8 mouse cellular contexts compared by ENCODE assay signal in the genomic region with DNA sequence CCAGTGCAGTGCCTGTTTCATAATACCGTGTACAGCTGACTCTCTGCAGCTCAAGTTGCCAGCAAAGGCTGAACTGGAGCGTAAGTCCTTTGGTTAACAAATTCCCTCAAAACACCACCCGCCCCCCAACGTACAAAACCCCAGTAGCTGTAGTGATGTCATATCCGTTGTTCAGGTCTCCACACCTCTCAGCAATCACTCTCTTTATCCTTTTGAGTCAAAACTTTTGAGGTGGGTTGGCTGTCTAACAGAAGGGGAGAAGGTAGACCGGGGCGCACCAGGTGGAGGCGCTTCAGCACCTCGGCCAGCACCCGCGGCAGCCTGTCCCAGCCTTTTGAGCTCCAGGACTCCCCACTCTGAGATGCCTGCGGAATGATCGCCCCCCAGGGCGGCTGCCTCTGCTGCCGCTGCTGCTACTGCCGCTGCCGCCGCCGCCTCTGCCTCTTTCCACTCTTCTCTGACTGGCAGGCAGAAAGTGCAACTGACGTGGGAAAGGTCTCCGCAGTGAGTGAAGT. TPM values are rescaled to one million over a fixed set of nuclear protein-coding genes. Genes with fewer than 3 reads are reported as not detected.
DNase-seq lines count a peak whose midpoint lies in the region; ATAC-seq and TF ChIP-seq lines count a peak whose summit lies in the region.

Gene Olfm3, plus strand, starts transcription at position 155 of the 515 bp plus-strand sequence.

- DNase-seq in R1 (ENCODE audit: low read depth, low spot score): peak; percentile 65
- DNase-seq in embryo, embryonic 10.5 days (ENCODE audit: low spot score): peak; percentile 72
- DNase-seq in kidney, postnatal 4 days: peak; percentile 76 to 79
- peak; percentile 54 for DNase-seq in right cerebral cortex, postnatal 4 days
- no peak for DNase-seq in spleen, postnatal 4 days (ENCODE audit: low spot score in 2 of 2)

- no peaks in the 10 kb centered on the region for H3K36me3 ChIP-seq in E14TG2a.4 (ENCODE audit: insufficient read depth, low read length)
- no peaks in the 10 kb centered on the region for H3K36me3 ChIP-seq in heart, embryonic 14.5 days (ENCODE audit: control insufficient read depth, insufficient read depth, low read length)

- no peak for TF ChIP-seq CTCF in E14TG2a.4 (conservative IDR thresholded peaks at IDR 0.05; ENCODE audit: low read length)

- peak within 1 kb of the TSS; percentile 49 for H3K4me2 ChIP-seq in heart, embryonic 14.5 days (ENCODE audit: low read length)

- WGBS in heart, embryonic 14.5 days: 5% methylated on average over 21 of the region's 21 CpGs

- ATAC-seq in heart, embryonic 14.5 days (ENCODE audit: insufficient number of reproducible peaks, insufficient read depth, low FRiP score, low read depth): no peak; the same call in 1 of the 2 replicates
- ATAC-seq in megakaryocyte-erythroid progenitor cell, adult 5-6 weeks (replicated peaks; ENCODE audit: low FRiP score, low TSS enrichment, poor library complexity, severe bottlenecking): 0 out of 2 replicates have a peak, but pooled peaks have one; percentile 59

- no peaks in the 10 kb centered on the region for H3K9me3 ChIP-seq in E14TG2a.4 (ENCODE audit: low read length)
- H3K9me3 ChIP-seq in heart, embryonic 14.5 days (ENCODE audit: control insufficient read depth, low read length): no peaks in the 10 kb centered on the region

- peaks cover 8% of the 10 kb centered on the region for H3K27me3 ChIP-seq in E14TG2a.4 (ENCODE audit: insufficient read depth, low read length)
- no peaks in the 10 kb centered on the region for H3K27me3 ChIP-seq in heart, embryonic 14.5 days (ENCODE audit: control insufficient read depth, insufficient read depth, low read length)

- H3K27ac ChIP-seq in heart, embryonic 14.5 days (replicated peaks in 1 of 2; ENCODE audit: control insufficient read depth in 1 of 2, insufficient read depth in 1 of 2, low read depth in 2 of 2, low read length in 2 of 2): no peak within 1 kb of the TSS

- peak within 1 kb of the TSS; percentile 46 for H3K4me3 ChIP-seq in E14TG2a.4 (replicated peaks; ENCODE audit: low read length)
- H3K4me3 ChIP-seq in heart, embryonic 14.5 days (ENCODE audit: control insufficient read depth in 1 of 2, insufficient read depth in 1 of 2, low read depth in 1 of 2, low read length in 2 of 2): no peak within 1 kb of the TSS

- H3K4me1 ChIP-seq in E14TG2a.4 (replicated peaks; ENCODE audit: low read depth, low read length): no peaks in the 10 kb centered on the region; the same call in 1 of the 2 replicates
- H3K4me1 ChIP-seq in heart, embryonic 14.5 days (ENCODE audit: control insufficient read depth in 2 of 2, insufficient read depth in 2 of 2, low read length in 2 of 2): no peaks in the 10 kb centered on the region

- H3K9ac ChIP-seq in heart, embryonic 14.5 days (ENCODE audit: low read length): no peak within 1 kb of the TSS

RNA-seq across cellular contexts. Expression of gene Olfm3, which starts in this region (rescaled TPM):
- polyA plus RNA-seq in heart, embryonic 14.5 days (2014; fragmentation: Nextera tagmentation; extraction: Ambion mirVana): not detected in 2 replicates
- total RNA-seq in megakaryocyte-erythroid progenitor cell, adult 5-6 weeks (2014; fragmentation: Nextera tagmentation): not detected in 2 replicates
- total RNA-seq in megakaryocyte-erythroid progenitor cell, adult 5-6 weeks (2017): not detected in 2 replicates

Comparison
In these comparisons a context has a peak if more than half of its experiments do, and no peak if none do; other contexts are left out.
1. Peak in ATAC-seq in megakaryocyte-erythroid progenitor cell, adult 5-6 weeks; RNA of the gene not detected or under 1 TPM.
2. DNase-seq: peak in R1 (single experiment), embryo, embryonic 10.5 days (single experiment), kidney, postnatal 4 days (2 of 2) and right cerebral cortex, postnatal 4 days (single experiment); none in spleen, postnatal 4 days (0 of 2).